Mouse (Mus musculus) forebrain, embryonic 15.5 days (tissue): ENCODE measurements around the gene Gm10644. TPM values are rescaled to one million over a fixed set of nuclear protein-coding genes. Genes with fewer than 3 reads are reported as not detected.

Source experiments
- ATAC-seq: fragments of 200-750 bp; cut with Nextera tagmentation; replicated peaks from 2 replicates; pipeline ENCODE4 v1.8.0; 2017; ENCODE audit warnings: mild to moderate bottlenecking, moderate TSS enrichment, moderate library complexity
- H3K27ac ChIP-seq: fragments of 300-500 bp; sonication (generic); replicated peaks from 2 replicates; pipeline ENCODE4 v1.5.1; 2015; ENCODE audit warnings: mild to moderate bottlenecking, inconsistent platforms
- H3K27me3 ChIP-seq: fragments of 300-500 bp; sonication (generic); 2 replicates; pipeline ENCODE4 v1.6.1; 2015; ENCODE audit warnings: inconsistent platforms
- H3K36me3 ChIP-seq: fragments of 300-500 bp; sonication (generic); 2 replicates; pipeline ENCODE4 v1.6.1; 2015; ENCODE audit warnings: mild to moderate bottlenecking, inconsistent platforms
- H3K4me1 ChIP-seq: fragments of 300-500 bp; sonication (generic); 2 replicates; pipeline ENCODE4 v1.6.1; 2015; ENCODE audit warnings: inconsistent platforms
- H3K4me2 ChIP-seq: fragments of 300-500 bp; sonication (generic); replicated peaks from 2 replicates; pipeline ENCODE4 v1.6.1; 2015; ENCODE audit warnings: mild to moderate bottlenecking, inconsistent platforms
- H3K4me3 ChIP-seq: fragments of 300-500 bp; sonication (generic); 2 replicates; pipeline ENCODE4 v1.5.1; 2015; ENCODE audit warnings: mild to moderate bottlenecking, inconsistent platforms
- H3K9ac ChIP-seq: fragments of 300-500 bp; sonication (generic); replicated peaks from 2 replicates; pipeline ENCODE4 v1.6.1; 2015; ENCODE audit warnings: mild to moderate bottlenecking, inconsistent platforms
- H3K9me3 ChIP-seq: fragments of 300-500 bp; sonication (generic); 2 replicates; pipeline ENCODE4 v1.6.1; 2016; ENCODE audit warnings: inconsistent platforms
- WGBS: fragments of 180-500 bp; shearing (Covaris S2); methylation state at CpG from one replicate; pipeline ENCODE4 v1.1.7; 2015; ENCODE audit warnings: mixed read lengths; 5-methylcytosine and 5-hydroxymethylcytosine counted together
- polyA plus RNA-seq: library from polyadenylated mRNA; unstranded; fragments of >200 nt; fragmentation: Nextera tagmentation; extraction: Ambion mirVana; gene quantifications from 2 replicates; pipeline ENCODE4 v1.2.1, GENCODE M21; 2015

Gm10644 gene
- polyA plus RNA-seq, 1 experiment from 2014 or later, result 0.95 TPM

GRCm38 (mm10) chr8:83956789-83957188 is 1.8 kb upstream of the Gm10644 start:
- Histone ChIP-seq H3K27ac (no peak overlapping the region), H3K9ac (no peak overlapping the region), H3K27me3 (no peaks in the 10 kb centered on the region), H3K4me3 (peak overlapping the region; percentile 55), H3K9me3 (no peaks in the 10 kb centered on the region), H3K4me1 (peaks cover 24% of the 10 kb centered on the region), H3K4me2 (peak overlapping the region; percentile 91), H3K36me3 (no peaks in the 10 kb centered on the region)
- ATAC-seq, result no peak
- WGBS, result 3% methylated on average over 1 of the region's 1 CpGs

- Histone ChIP-seq H3K27ac (no peak overlapping the region), H3K4me1 (peaks cover 24% of the 10 kb centered on the region), H3K36me3 (no peaks in the 10 kb centered on the region), H3K4me3 (peak overlapping the region; percentile 55), H3K27me3 (no peaks in the 10 kb centered on the region), H3K9ac (peak overlapping the region; percentile 36), H3K9me3 (no peaks in the 10 kb centered on the region), H3K4me2 (peak overlapping the region; percentile 91)
- WGBS, result 0% methylated on average over 15 of the region's 15 CpGs
- no peak for ATAC-seq
Measured at GRCm38 (mm10) chr8:83955958-83956218, 883 bp upstream of the Gm10644 start.

GRCm38 (mm10) chr8:83954749-83955105 is 278 bp downstream of the Gm10644 start:
- peak overlapping the region; percentile 71 for H3K27ac ChIP-seq
- 2% methylated on average over 14 of the region's 14 CpGs for whole genome bisulfite sequencing
- no peak for ATAC-seq

GRCm38 (mm10) chr8:83945540-83945939 is 9.5 kb downstream of the Gm10644 start:
- no peak overlapping the region for H3K4me2 ChIP-seq

More at GRCm38 (mm10) chr8:83954749-83955105, 278 bp downstream of the Gm10644 start:
- H3K9ac ChIP-seq, result peak overlapping the region; percentile 44
- H3K4me2 ChIP-seq, result peak overlapping the region; percentile 91
- no peaks in the 10 kb centered on the region for H3K36me3 ChIP-seq
- no peaks in the 10 kb centered on the region for H3K27me3 ChIP-seq
- peak overlapping the region; percentile 55 for H3K4me3 ChIP-seq
- no peaks in the 10 kb centered on the region for H3K9me3 ChIP-seq
- H3K4me1 ChIP-seq, result peaks cover 24% of the 10 kb centered on the region

GRCm38 (mm10) chr8:83942446-83942845 is 12.6 kb downstream of the Gm10644 start:
- H3K4me2 ChIP-seq, result no peak overlapping the region
- H3K9ac ChIP-seq, result no peak overlapping the region
- no peaks in the 10 kb centered on the region for H3K4me1 ChIP-seq
- peaks cover 18% of the 10 kb centered on the region for H3K36me3 ChIP-seq
- no peaks in the 10 kb centered on the region for H3K9me3 ChIP-seq
- no peak for ATAC-seq
- H3K27ac ChIP-seq, result peak overlapping the region; percentile 29; the same call in 1 of the 2 replicates
- no peaks in the 10 kb centered on the region for H3K27me3 ChIP-seq
- 67% methylated on average over 1 of the region's 1 CpGs for WGBS
- no peak overlapping the region for H3K4me3 ChIP-seq

More at GRCm38 (mm10) chr8:83945540-83945939, 9.5 kb downstream of the Gm10644 start:
- no peak overlapping the region for H3K9ac ChIP-seq
- 72% methylated on average over 3 of the region's 3 CpGs for WGBS
- H3K9me3 ChIP-seq, result no peaks in the 10 kb centered on the region
- no peak overlapping the region for H3K4me3 ChIP-seq
- H3K27ac ChIP-seq, result no peak overlapping the region
- ATAC-seq, result no peak
- no peaks in the 10 kb centered on the region for H3K27me3 ChIP-seq
- H3K36me3 ChIP-seq, result no peaks in the 10 kb centered on the region
- no peaks in the 10 kb centered on the region for H3K4me1 ChIP-seq

- 74% methylated on average over 6 of the region's 6 CpGs for WGBS
- Histone ChIP-seq H3K4me3 (no peak overlapping the region), H3K4me1 (no peaks in the 10 kb centered on the region), H3K4me2 (no peak overlapping the region), H3K9me3 (no peaks in the 10 kb centered on the region), H3K9ac (no peak overlapping the region), H3K27ac (no peak overlapping the region), H3K36me3 (peaks cover 30% of the 10 kb centered on the region), H3K27me3 (no peaks in the 10 kb centered on the region)
- ATAC-seq, result peak; percentile 34; the same call in 1 of the 2 replicates
Measured at GRCm38 (mm10) chr8:83941066-83941677, 13.8 kb downstream of the Gm10644 start.

GRCm38 (mm10) chr8:83938330-83938729 is 16.7 kb downstream of the Gm10644 start:
- Histone ChIP-seq H3K36me3 (peaks cover 58% of the 10 kb centered on the region), H3K4me1 (no peaks in the 10 kb centered on the region), H3K9ac (no peak overlapping the region), H3K27ac (no peak overlapping the region), H3K4me3 (no peak overlapping the region), H3K27me3 (no peaks in the 10 kb centered on the region), H3K4me2 (no peak overlapping the region), H3K9me3 (no peaks in the 10 kb centered on the region)
- WGBS, result 95% methylated on average over 15 of the region's 15 CpGs
- ATAC-seq, result no peak

- Histone ChIP-seq H3K4me3 (no peak overlapping the region), H3K9me3 (no peaks in the 10 kb centered on the region), H3K4me1 (no peaks in the 10 kb centered on the region), H3K9ac (no peak overlapping the region), H3K36me3 (peaks cover 65% of the 10 kb centered on the region), H3K4me2 (no peak overlapping the region), H3K27ac (no peak overlapping the region), H3K27me3 (no peaks in the 10 kb centered on the region)
- 88% methylated on average over 7 of the region's 7 CpGs for WGBS
- ATAC-seq, result no peak
Measured at GRCm38 (mm10) chr8:83937645-83938044, 17.4 kb downstream of the Gm10644 start.

- H3K36me3 ChIP-seq, result peaks cover 86% of the 10 kb centered on the region
- no peaks in the 10 kb centered on the region for H3K27me3 ChIP-seq
- ATAC-seq, result no peak
- H3K9me3 ChIP-seq, result no peaks in the 10 kb centered on the region
- no peak overlapping the region for H3K4me2 ChIP-seq
- H3K9ac ChIP-seq, result no peak overlapping the region
- no peak overlapping the region for H3K4me3 ChIP-seq
- 91% methylated on average over 8 of the region's 8 CpGs for WGBS
- H3K27ac ChIP-seq, result no peak overlapping the region
- no peaks in the 10 kb centered on the region for H3K4me1 ChIP-seq
Measured at GRCm38 (mm10) chr8:83935435-83935834, 19.6 kb downstream of the Gm10644 start.

GRCm38 (mm10) chr8:83934994-83935393 is 20.0 kb downstream of the Gm10644 start:
- 64% methylated on average over 2 of the region's 2 CpGs for WGBS
- H3K9ac ChIP-seq, result no peak overlapping the region
- H3K4me3 ChIP-seq, result no peak overlapping the region
- H3K9me3 ChIP-seq, result no peaks in the 10 kb centered on the region
- no peak for ATAC-seq
- H3K36me3 ChIP-seq, result peaks cover 91% of the 10 kb centered on the region
- H3K27me3 ChIP-seq, result no peaks in the 10 kb centered on the region
- H3K4me1 ChIP-seq, result no peaks in the 10 kb centered on the region
- no peak overlapping the region for H3K27ac ChIP-seq
- H3K4me2 ChIP-seq, result no peak overlapping the region

- peaks cover 97% of the 10 kb centered on the region for H3K36me3 ChIP-seq
- no peaks in the 10 kb centered on the region for H3K27me3 ChIP-seq
- H3K9ac ChIP-seq, result no peak overlapping the region
- no peak overlapping the region for H3K4me2 ChIP-seq
- no peaks in the 10 kb centered on the region for H3K4me1 ChIP-seq
- no peak for ATAC-seq
- 79% methylated on average over 5 of the region's 5 CpGs for WGBS
- no peak overlapping the region for H3K4me3 ChIP-seq
- no peak overlapping the region for H3K27ac ChIP-seq
- H3K9me3 ChIP-seq, result no peaks in the 10 kb centered on the region
Measured at GRCm38 (mm10) chr8:83934222-83934621, 20.8 kb downstream of the Gm10644 start.

- Histone ChIP-seq H3K27ac (no peak overlapping the region), H3K4me3 (no peak overlapping the region), H3K27me3 (no peaks in the 10 kb centered on the region), H3K36me3 (peaks cover 71% of the 10 kb centered on the region), H3K4me1 (no peaks in the 10 kb centered on the region), H3K9ac (no peak overlapping the region), H3K9me3 (no peaks in the 10 kb centered on the region), H3K4me2 (no peak overlapping the region)
- no peak for ATAC-seq
- 86% methylated on average over 7 of the region's 7 CpGs for WGBS
Measured at GRCm38 (mm10) chr8:83926266-83926665, 28.7 kb downstream of the Gm10644 start.

GRCm38 (mm10) chr8:83924585-83924984 is 30.4 kb downstream of the Gm10644 start:
- H3K4me1 ChIP-seq, result no peaks in the 10 kb centered on the region
- no peaks in the 10 kb centered on the region for H3K27me3 ChIP-seq
- no peak overlapping the region for H3K4me3 ChIP-seq
- no peak overlapping the region for H3K27ac ChIP-seq
- ATAC-seq, result no peak
- WGBS, result 91% methylated on average over 5 of the region's 5 CpGs
- no peak overlapping the region for H3K4me2 ChIP-seq
- H3K9me3 ChIP-seq, result no peaks in the 10 kb centered on the region
- H3K9ac ChIP-seq, result no peak overlapping the region
- peaks cover 68% of the 10 kb centered on the region for H3K36me3 ChIP-seq
